Mouse (Mus musculus) cortical plate, adult 2 months (tissue): ENCODE measurements around the gene Ppip5k1. TPM values are rescaled to one million over a fixed set of nuclear protein-coding genes. Genes with fewer than 3 reads are reported as not detected.

Experiments used
- H3K27ac ChIP-seq: fragments of 200-500 bp; 2 replicates; pipeline ENCODE4 v1.5.1; 2012; ENCODE audit warnings: low read length, control low read depth, inconsistent platforms; ENCODE audit not compliant: insufficient read depth
- H3K4me1 ChIP-seq: fragments of 200-500 bp; 2 replicates; pipeline ENCODE4 v1.6.1; 2011; ENCODE audit warnings: low read length; ENCODE audit not compliant: control insufficient read depth, insufficient read depth
- H3K4me3 ChIP-seq: fragments of 200-500 bp; 2 replicates; pipeline ENCODE4 v1.5.1; 2011; ENCODE audit warnings: mild to moderate bottlenecking, low read length, control low read depth; ENCODE audit not compliant: insufficient read depth
- CTCF ChIP-seq: fragments of 200-500 bp; IDR thresholded peaks from 2 replicates; pipeline ENCODE4 v1.5.1; 2011; ENCODE audit warnings: mild to moderate bottlenecking, control low read depth, low read length; ENCODE audit not compliant: insufficient read depth; ENCODE audit errors: extremely low read depth
- POLR2A ChIP-seq: fragments of 200-500 bp; IDR thresholded peaks from 2 replicates; pipeline ENCODE4 v1.6.1; 2011; ENCODE audit warnings: mild to moderate bottlenecking, low read length, control low read depth; ENCODE audit not compliant: insufficient read depth; ENCODE audit errors: extremely low read depth
- polyA plus RNA-seq: library from polyadenylated mRNA; depleted of rRNA; stranded (reverse); fragments of >200 nt; gene quantifications from 2 replicates; pipeline ENCODE4 v1.2.3, GENCODE M21; 2012

The Ppip5k1 gene
- polyA plus RNA-seq, 1 experiment = 95.8 TPM

DNA sequence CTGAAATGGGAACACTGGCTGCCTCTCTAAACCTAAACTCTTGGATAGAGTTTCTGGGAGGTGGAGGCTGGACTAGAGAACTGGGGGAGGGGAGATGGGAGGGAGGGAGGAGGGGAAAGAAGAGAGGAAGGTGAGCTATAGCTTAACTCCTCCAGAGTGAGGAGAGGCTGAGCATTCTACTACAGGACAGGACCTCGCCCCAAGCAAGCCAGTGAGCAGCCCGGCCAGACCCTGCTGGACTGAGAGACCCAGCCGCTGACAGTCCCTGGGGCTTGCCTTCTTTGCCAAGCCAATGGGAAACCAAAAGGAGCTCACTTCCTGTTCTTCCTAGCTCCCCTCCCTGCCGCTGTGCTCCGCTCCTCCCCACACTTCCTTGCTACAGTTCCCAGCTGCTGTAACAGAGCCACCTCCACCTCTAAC, 46.2 kb downstream of the Ppip5k1 start:
- peak; percentile 68; the same call in 1 of the 2 replicates for TF ChIP-seq POLR2A
- no peak for TF ChIP-seq CTCF
- H3K4me1 ChIP-seq = peaks cover 2% of the 10 kb centered on the region; the same call in 1 of the 2 replicates

DNA sequence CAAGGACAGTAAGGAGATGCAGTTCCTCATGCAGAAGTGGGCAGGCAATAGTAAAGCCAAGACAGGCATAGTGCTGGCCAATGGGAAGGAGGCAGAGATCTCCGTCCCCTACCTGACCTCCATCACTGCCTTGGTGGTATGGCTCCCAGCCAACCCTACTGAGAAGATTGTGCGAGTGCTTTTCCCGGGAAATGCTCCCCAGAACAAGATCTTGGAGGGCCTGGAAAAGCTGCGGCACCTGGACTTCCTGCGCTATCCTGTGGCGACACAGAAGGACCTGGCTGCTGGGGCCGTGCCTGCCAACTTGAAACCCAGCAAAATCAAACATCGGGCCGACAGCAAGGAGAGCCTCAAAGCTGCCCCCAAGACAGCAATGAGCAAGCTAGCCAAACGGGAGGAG, 55.2 kb downstream of the Ppip5k1 start:
- peaks cover 4% of the 10 kb centered on the region; the same call in 1 of the 2 replicates for H3K4me1 ChIP-seq
- no peak overlapping the region for H3K27ac ChIP-seq
- no peak overlapping the region for H3K4me3 ChIP-seq
- TF ChIP-seq POLR2A (no peak), CTCF (no peak)

More for the DNA sequence above, 46.2 kb downstream of the Ppip5k1 start:
- Histone ChIP-seq H3K4me3 (no peak overlapping the region), H3K27ac (no peak overlapping the region)

DNA sequence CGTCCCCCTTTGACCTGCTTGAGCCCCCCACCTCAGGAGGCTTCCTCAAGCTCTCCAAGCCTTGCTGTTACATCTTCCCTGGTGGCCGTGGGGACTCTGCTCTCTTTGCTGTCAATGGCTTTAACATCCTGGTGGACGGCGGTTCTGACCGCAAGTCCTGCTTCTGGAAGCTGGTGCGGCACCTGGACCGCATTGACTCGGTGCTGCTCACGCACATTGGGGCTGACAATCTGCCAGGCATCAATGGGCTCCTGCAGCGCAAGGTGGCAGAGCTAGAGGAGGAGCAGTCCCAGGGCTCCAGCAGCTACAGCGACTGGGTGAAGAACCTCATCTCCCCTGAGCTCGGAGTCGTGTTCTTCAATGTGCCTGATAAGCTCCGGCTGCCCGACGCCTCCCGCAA, 55.7 kb downstream of the Ppip5k1 start:
- Histone ChIP-seq H3K4me3 (no peak overlapping the region), H3K27ac (no peak overlapping the region), H3K4me1 (peaks cover 4% of the 10 kb centered on the region; the same call in 1 of the 2 replicates)
- TF ChIP-seq POLR2A = 0 out of 2 replicates have a peak, but pooled peaks have one; percentile 5
- no peak for TF ChIP-seq CTCF

DNA sequence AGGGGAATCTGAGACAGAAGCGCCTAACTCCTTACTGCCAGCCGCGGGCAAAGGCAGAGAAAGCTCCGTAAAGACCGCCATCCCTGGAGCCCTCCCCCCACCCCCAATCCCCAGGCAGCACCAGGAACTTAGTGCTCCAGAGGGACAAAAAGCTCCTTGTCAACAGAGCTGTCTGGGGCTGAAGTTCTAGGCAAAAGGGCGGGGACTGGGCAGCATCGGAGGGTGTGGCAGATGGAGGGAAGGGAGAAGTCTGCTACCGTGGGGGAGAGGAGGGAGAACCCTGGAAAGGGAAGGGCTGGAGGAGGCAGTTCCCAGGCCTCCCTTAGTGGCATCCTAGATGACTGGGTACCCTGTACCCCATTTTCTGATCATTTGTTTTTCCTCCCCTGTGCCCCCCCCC, 57.1 kb downstream of the Ppip5k1 start:
- H3K4me3 ChIP-seq = peak overlapping the region; percentile 94
- H3K4me1 ChIP-seq = peaks cover 3% of the 10 kb centered on the region; the same call in 1 of the 2 replicates
- peak overlapping the region; percentile 83; the same call in 1 of the 2 replicates for H3K27ac ChIP-seq

DNA sequence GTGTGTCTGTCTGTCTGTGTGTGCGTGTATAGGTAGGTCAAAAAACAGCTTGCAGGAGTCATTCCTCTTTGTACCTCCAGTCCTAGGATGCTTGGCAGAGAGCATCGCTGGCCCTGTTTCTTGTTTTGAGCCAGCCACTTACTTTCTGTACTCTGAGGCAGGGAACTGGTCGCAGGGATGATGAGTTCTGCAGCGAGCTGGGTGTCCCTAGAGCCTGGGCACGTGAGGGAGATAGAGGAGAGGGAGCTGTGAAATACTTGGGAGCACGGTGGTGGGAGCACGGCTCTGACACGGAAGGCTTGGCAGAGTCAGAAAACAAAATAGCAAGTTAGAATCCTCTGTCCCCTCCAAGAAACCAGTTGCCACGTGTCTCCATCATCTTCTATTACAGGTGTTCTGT, 57.5 kb downstream of the Ppip5k1 start:
- no peak for TF ChIP-seq CTCF
- no peak for TF ChIP-seq POLR2A
- Histone ChIP-seq H3K4me3 (peak overlapping the region; percentile 94), H3K4me1 (peaks cover 3% of the 10 kb centered on the region; the same call in 1 of the 2 replicates), H3K27ac (peak overlapping the region; percentile 83)

More for the DNA sequence above, 57.1 kb downstream of the Ppip5k1 start:
- 0 out of 2 replicates have a peak, but pooled peaks have one; percentile 14 for TF ChIP-seq POLR2A
- TF ChIP-seq CTCF = no peak

DNA sequence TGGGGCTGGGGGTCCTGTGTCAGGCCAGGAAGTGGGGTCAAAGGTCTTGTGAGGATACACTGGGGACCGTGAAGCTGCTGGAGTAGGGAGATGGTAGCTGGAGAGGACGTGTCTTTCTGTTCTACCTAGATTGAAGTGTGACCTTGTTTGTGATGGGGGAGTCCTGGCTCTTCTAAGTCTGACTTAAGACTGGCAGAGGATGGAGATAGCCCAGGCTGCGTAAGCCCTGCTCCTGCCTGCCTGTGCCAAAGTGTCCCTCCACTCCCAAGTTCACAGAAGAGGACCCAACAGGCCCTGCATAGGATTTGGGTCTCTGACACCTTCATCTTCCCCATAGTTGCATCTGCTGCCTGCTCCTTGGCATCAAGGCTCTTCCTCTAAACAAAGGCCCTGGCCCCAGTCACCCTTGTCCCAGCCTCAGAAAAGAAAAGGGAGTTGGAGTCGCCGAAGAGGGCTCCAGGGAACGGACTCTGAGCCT, 58.4 kb downstream of the Ppip5k1 start:
- H3K4me3 ChIP-seq = peak overlapping the region; percentile 94
- peaks cover 4% of the 10 kb centered on the region; the same call in 1 of the 2 replicates for H3K4me1 ChIP-seq
- TF ChIP-seq CTCF (no peak), POLR2A (no peak)
- H3K27ac ChIP-seq = peak overlapping the region; percentile 83

DNA sequence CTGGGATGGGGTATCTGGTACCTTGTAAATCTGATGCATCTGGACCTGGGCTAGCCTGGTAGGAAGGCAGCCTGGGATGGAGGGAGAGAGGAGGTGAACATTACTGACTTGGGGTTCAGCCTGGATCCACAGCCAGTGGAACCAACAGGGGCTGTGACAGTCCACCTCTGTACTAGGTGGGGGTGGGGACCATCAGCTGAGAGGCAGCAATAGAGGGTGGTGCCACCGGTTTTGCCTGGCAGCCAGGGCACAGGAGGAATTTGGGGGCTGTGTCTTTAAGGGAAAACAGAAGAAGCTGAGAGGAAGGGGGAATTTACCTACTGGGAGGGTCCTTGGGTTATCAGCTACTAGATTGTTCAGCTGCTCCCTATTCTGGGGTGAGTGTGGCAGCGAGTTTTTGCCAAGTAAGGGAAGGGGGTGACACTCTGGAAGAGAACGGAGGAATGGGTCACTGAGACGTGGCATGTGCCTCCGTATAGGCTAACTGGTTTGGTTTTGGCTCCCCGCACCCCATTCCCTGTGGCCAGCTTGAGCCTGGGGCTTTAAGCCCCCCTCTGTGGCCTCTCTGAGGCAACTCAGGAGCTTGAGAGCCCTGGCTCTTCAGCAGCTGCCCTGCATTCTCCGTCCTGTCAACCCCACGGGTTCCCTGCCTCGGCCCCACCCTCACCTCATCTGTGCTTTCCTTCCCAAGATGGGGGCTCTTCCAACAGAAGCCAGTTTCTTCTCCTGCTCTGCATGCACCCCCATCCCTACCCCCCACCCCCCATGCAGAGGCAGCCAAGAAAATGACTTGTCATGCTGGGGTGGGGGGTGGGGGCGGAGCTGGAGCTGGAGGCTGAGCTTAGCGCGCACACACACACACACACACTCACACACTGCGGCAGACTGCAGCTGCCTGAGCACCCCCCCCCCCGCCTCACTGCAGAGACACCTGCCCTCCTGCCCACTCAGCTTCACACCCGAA, 59.3 kb downstream of the Ppip5k1 start:
- H3K4me3 ChIP-seq = peak overlapping the region; percentile 94
- TF ChIP-seq POLR2A (0 out of 2 replicates have a peak, but pooled peaks have one; percentile 3), CTCF (no peak)
- peaks cover 4% of the 10 kb centered on the region; the same call in 1 of the 2 replicates for H3K4me1 ChIP-seq
- H3K27ac ChIP-seq = peak overlapping the region; percentile 96

DNA sequence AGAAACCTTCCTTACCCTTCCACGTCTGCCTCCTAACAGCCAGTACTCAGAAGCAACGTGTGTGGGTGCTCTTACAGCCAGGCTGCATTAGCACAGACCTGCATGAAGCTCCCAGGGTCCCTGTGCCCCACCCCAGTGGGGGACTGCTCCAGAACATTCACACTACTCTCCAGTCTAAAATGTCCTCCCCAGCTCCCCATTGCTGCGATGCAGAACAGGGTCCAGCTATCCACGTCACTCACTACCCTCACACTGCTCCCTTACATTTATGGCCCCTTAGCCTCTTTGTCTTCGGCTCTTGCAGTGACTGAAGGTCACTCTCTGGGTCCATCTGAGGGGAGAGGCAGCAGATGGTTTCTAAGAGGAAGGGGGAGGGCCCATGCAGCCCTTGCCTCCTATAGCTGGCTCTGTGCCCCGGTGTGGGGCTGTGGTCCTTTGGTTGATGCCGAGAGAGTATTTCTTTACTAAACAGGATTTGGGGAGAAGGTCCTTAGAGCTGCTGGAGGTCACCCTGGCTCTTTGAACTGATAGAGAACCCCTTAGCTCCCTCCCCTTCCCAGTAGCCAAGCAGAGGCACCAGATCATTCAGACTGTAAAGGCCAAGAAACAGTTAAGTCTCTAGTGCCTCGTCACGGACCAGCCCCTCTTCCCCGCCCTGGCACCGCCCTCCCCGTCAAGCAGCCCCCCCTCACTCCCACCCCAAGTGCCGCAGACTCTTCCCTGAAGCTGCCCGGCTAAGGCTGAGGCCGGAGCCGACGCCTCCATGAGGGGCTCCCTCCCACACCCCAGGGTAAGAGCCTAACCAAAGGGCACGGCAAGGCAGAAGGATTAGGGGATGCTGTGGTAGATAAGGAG, 60.2 kb downstream of the Ppip5k1 start:
- peaks cover 4% of the 10 kb centered on the region; the same call in 1 of the 2 replicates for H3K4me1 ChIP-seq
- peak overlapping the region; percentile 96 for H3K27ac ChIP-seq
- TF ChIP-seq CTCF (no peak), POLR2A (peak; percentile 87)
- H3K4me3 ChIP-seq = peak overlapping the region; percentile 94

DNA sequence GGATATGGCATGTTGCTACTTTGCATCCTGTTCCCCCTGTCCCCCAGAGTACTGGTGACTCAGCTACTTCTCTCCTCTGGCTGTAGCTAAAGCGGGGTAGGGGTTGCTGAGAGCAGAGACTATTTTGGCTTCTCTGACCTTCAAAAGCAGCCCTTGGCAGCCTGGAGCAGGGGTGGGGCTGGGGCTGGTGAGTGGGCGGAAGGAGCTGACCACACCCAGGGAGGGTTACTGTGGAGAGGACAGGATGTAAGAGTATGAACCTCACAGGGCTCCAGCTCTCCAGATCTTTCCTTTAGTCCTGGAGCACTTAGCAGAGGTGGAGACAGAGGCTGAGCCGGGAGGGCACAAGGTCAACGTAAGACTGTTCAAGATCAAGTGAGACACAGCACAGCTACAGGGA, 61.0 kb downstream of the Ppip5k1 start:
- peaks cover 4% of the 10 kb centered on the region; the same call in 1 of the 2 replicates for H3K4me1 ChIP-seq
- peak overlapping the region; percentile 94 for H3K4me3 ChIP-seq
- H3K27ac ChIP-seq = peak overlapping the region; percentile 39
- TF ChIP-seq POLR2A (no peak), CTCF (no peak)
